Mouse (Mus musculus): ENCODE measurements around the gene Mmp19.
"Not testable (repeated sequence)": the region's sequence is repeated elsewhere in the genome, so short reads cannot be mapped to it uniquely, and the experiment has no call there.

Mmp19 gene

DNA sequence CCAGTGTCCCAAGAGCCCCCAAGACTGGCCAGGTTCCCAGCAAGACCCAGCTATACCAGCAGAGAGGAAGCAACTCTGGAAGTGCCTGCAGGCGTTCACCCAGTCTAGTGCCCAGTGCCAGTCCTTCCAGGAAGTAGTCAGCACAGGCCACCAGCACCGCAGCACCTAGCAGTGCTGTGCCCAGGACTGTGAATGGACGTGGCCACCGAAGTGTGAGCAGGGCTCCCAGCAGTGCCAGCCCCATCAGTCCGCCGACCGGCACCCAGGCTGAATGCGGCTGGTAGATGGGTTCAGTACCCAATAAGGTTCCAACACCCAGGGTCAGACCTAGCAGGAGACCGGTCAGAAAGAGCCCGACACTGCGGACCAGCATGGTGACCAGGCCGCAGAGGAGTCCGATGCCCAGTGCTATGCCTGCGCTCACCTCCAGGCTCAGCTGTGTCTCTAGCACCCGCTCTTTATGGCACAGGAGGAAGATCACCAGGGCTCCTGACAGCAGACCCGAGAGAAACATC lies 11.3 kb downstream of the Mmp19 start:
- DNase-seq (ENCODE audit: low spot score): no peak

DNA sequence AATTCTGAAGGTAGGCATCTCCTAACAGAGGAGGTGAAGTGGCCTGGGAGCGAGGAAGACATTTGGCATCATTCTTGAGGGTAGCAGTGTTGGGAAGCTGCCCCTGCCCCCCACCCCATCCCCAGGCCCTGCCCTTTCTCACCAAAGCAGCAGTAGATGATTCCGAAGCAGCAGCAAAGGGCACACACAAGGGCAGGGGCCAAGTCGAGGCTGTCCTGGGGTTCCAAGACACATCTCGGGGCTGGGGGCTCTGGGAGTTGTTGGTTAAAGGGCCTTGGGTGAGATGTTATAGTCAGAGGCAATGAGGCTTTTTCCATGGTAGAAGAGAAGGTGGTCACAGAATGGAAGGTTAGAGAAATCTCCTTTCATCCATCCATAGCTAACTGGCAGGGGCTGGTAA lies 12.2 kb downstream of the Mmp19 start:
- DNase-seq (ENCODE audit: low spot score): no peak

DNA sequence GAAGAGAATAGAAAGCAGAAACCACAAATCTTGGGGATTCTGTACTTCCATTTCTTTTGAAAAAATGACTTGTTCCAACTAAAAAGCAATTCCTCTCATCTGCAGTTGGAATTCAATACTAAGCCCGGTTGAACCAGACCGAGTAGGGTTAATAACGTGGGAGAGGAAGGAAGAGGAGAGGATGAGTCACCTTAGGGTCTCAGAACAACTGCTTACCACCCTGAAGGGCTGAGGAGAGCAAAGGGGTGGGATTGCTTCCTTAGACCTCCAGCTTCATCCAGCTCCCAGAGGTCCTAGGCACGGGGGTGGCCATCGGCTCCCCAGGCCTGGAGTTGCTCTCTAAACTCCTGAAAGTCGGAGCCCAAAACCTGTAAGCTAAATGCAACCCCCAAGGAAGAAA lies 12.7 kb downstream of the Mmp19 start:
- DNase-seq (ENCODE audit: low spot score): no peak

GRCm38 (mm10) chr10:128803771-128804270 lies 13.1 kb downstream of the Mmp19 start, which contains the start of gene Dnajc14:
Gene Dnajc14, plus strand, starts transcription at chr10:128804062.
- DNase-seq (ENCODE audit: low spot score): peak; percentile 47

- DNase-seq (ENCODE audit: low spot score): no peak
These were observed 13.8 kb downstream of the Mmp19 start, which contains the start of gene Tmem198b for GRCm38 (mm10) chr10:128804271-128805091. Gene Tmem198b, minus strand, starts transcription at chr10:128804370.

GRCm38 (mm10) chr10:128805092-128806000 lies 14.6 kb downstream of the Mmp19 start:
- DNase-seq (ENCODE audit: low spot score): peak; percentile 83

- DNase-seq (ENCODE audit: low spot score): no peak
These were observed 15.4 kb downstream of the Mmp19 start for GRCm38 (mm10) chr10:128806086-128806485.

- no peak for DNase-seq (ENCODE audit: low spot score)
These were observed 16.3 kb downstream of the Mmp19 start for GRCm38 (mm10) chr10:128807018-128807417.

DNA sequence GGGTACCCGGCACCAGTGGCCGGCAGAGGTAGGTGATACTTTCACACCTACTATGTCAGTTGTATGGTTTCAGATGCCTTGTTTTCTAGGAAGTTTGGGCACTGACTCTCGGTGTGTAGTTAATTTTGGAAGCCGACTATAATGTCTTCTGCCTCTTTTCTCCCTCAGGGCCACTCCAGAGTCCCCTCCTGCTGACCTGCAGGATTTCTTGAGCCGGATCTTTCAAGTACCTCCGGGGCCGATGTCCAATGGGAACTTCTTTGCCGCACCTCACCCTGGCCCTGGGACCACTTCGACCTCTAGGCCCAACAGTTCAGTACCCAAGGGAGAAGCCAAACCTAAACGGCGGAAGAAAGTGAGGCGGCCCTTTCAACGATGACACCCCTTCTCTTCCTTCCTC lies 26.3 kb downstream of the Mmp19 start, which contains the start of gene Sarnp:
Sarnp (plus strand) TSS at position 301 of the 400 bp plus-strand sequence.
- DNase-seq (ENCODE audit: low spot score): no peak

- no peak for DNase-seq (ENCODE audit: low spot score)
These were observed 29.5 kb downstream of the Mmp19 start for GRCm38 (mm10) chr10:128820217-128820616.

- DNase-seq (ENCODE audit: low spot score): peak; percentile 89
These were observed 30.8 kb downstream of the Mmp19 start, which contains the start of gene Ormdl2 for GRCm38 (mm10) chr10:128821358-128822056. Gene Ormdl2, minus strand, starts transcription at chr10:128821645.

- no peak for DNase-seq (ENCODE audit: low spot score)
These were observed 31.4 kb downstream of the Mmp19 start for GRCm38 (mm10) chr10:128822135-128822534.

GRCm38 (mm10) chr10:128823087-128823486 lies 32.4 kb downstream of the Mmp19 start:
- DNase-seq (ENCODE audit: low spot score): not testable (repeated sequence)

DNA sequence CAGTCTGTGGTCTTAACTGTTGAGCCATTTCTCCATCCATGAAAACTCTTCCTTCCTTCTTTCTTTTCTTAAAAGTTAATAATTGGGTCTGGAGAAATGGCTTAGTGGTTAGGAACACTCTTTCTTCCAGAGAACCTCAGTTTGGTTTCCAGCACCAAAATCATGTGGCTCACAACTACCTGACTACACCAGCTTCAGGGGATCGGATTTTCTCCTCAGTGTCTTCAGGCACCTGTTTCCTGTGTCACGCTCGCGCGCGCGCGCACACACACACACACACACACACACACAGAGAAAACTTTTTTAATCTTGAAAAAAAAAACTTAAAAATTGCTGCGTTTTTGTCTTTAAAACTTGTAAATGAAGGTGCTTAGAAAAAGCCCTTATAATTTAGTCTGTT lies 33.1 kb downstream of the Mmp19 start:
- DNase-seq (ENCODE audit: low spot score): no peak

DNA sequence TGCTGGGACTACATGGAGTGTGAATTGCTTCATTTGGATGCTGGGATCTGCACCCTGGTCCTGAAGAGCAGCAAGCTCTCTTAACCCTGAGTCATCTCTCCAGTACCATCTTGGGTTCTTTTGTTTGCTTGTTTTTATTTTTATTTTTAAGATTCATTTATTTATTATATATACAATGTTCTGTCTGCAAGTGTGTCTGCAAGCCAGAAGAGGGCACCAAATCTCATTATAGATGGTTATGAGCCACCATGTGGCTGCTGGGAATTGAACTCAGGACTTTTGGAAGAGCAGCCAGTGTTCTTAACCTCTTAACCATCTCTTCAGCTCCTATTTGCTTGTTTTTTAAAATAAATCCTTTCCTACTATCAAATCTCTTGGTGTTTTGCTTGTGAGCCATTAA lies 46.7 kb downstream of the Mmp19 start:
- no peak for DNase-seq (ENCODE audit: low spot score)

- DNase-seq (ENCODE audit: low spot score): no peak
These were observed 48.7 kb downstream of the Mmp19 start for GRCm38 (mm10) chr10:128839434-128839833.

GRCm38 (mm10) chr10:128840612-128841011 lies 49.9 kb downstream of the Mmp19 start:
- DNase-seq (ENCODE audit: low spot score): no peak

DNA sequence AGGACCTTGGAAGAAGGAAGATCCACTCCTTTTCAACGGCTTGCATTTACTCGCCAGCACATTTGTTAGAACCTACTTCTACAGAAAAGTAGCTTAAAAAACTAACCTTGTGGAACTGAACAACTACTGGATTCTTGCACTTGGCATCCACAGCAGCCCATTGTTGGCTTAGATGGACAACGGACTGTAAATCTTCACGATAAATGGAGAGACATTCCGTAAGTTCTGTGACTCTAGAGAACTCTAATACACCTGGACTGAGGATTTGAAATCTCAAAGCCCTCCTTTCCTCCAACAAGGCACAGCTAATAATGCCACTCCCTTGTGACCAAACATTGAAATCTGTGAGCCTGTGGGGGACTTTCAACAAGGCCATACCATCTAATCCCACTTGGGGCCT lies 52.5 kb downstream of the Mmp19 start:
- no peak for DNase-seq (ENCODE audit: low spot score)

GRCm38 (mm10) chr10:128845516-128845915 lies 54.8 kb downstream of the Mmp19 start:
- DNase-seq (ENCODE audit: low spot score): no peak

DNA sequence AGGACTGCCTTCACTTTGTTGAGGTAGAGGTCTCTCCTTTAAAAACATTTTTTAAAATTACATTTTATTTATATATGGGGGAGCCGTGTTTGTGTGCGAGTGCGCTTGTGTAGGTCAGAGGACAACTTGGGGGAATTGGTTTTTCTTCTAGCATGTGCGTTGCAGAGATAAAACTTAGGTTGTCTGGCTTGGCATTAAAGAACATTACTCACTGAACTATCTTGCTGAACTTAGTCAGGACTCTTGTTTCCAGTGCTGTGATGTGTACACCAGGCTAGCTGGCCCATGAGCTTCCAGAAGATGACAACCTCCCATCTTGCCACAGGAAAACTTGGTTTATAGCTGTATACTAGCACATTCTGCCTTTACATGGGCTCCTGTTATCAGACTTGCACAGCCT lies 56.0 kb downstream of the Mmp19 start:
- DNase-seq (ENCODE audit: low spot score): no peak

GRCm38 (mm10) chr10:128848426-128848825 lies 57.7 kb downstream of the Mmp19 start:
- no peak for DNase-seq (ENCODE audit: low spot score)

- no peak for DNase-seq (ENCODE audit: low spot score)
These were observed 59.6 kb downstream of the Mmp19 start for GRCm38 (mm10) chr10:128850339-128850738.
